Mouse (Mus musculus): ENCODE results near the gene Gm20812.
"Not testable (repeated sequence)": the region's sequence is repeated elsewhere in the genome, so short reads cannot be mapped to it uniquely, and the experiment has no call there.

The Gm20812 gene

GRCm38 (mm10) chrY:12381681-12382080 is at the start of gene Gm20812:
Gene Gm20812 (plus strand): TSS chrY:12381981.
- not testable (repeated sequence) for DNase-seq (ENCODE audit: low spot score)
